Comparison of ENCODE assay signal across 10 mouse cellular contexts in the genomic region with DNA sequence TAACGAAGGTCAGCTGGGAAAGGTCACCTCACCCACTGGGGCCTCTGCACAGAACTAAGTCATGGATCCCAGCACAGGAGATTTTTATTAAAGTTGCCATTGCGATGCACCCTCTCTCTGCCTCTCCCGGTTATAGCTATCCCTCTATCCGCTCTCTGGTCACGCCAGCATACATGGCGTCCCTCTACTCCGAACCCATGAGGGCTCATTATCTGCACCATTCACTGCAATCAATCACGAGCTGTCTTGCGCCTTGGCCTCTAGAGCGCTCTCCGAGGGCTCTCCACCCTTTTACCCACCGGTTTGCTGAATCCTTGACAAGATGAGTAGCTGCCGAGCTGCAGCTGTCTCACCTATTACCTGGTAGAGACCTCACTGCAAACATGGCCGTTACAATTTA. TPM values are rescaled to one million over a fixed set of nuclear protein-coding genes. Genes with fewer than 3 reads are reported as not detected.
DNase-seq lines count a peak whose midpoint lies in the region; ATAC-seq and TF ChIP-seq lines count a peak whose summit lies in the region.
"Had no signal": no experiment of that assay in that cellular context is flagged by ENCODE, and none has a peak within 500 bp of the region (broad histone marks: within the 10 kb centered on the region; RNA-seq: fewer than 3 reads in every experiment).

No protein-coding gene starts in this region.

- TF ChIP-seq POLR2A in cortical plate, adult 2 months (IDR thresholded peaks at IDR 0.05; ENCODE audit: extremely low read depth, insufficient read depth, low read length): no peak
- no peak for TF ChIP-seq POLR2A in lung, adult 2 months (IDR thresholded peaks at IDR 0.05; ENCODE audit: borderline replicate concordance, extremely low read depth, low read depth, low read length)

- no peaks in the 10 kb centered on the region; the same call in 1 of the 2 replicates for H3K27me3 ChIP-seq in erythroblast, embryonic 14.5 days (ENCODE audit: control insufficient read depth)
- H3K27me3 ChIP-seq in hindbrain, embryonic 15.5 days: no peaks in the 10 kb centered on the region
- no peaks in the 10 kb centered on the region for H3K27me3 ChIP-seq in midbrain, embryonic 12.5 days

- ATAC-seq in erythroblast, adult 5-6 weeks (replicated peaks; ENCODE audit: low FRiP score, poor library complexity, severe bottlenecking): no peak
- ATAC-seq in hindbrain, embryonic 15.5 days (ENCODE audit: low FRiP score, low read depth): peak; percentile 40; the same call in 1 of the 2 replicates
- no peak for ATAC-seq in midbrain, embryonic 12.5 days (ENCODE audit: low FRiP score, low read depth)
- ATAC-seq in granulocyte monocyte progenitor cell, adult 5-6 weeks (replicated peaks; ENCODE audit: poor library complexity, severe bottlenecking): no peak

- WGBS in hindbrain, embryonic 15.5 days: 39% methylated on average over 14 of the region's 14 CpGs
- WGBS in midbrain, embryonic 12.5 days: 71% methylated on average over 14 of the region's 14 CpGs
- 70% methylated on average over 14 of the region's 14 CpGs for WGBS in lung, adult 2 months

- H3K36me3 ChIP-seq in erythroblast, embryonic 14.5 days (ENCODE audit: control insufficient read depth): peaks cover 96% of the 10 kb centered on the region
- H3K36me3 ChIP-seq in hindbrain, embryonic 15.5 days: peaks cover 4% of the 10 kb centered on the region
- H3K36me3 ChIP-seq in midbrain, embryonic 12.5 days: peaks cover 12% of the 10 kb centered on the region

- peak overlapping the region; percentile 73; the same call in 1 of the 2 replicates for H3K27ac ChIP-seq in cortical plate, adult 2 months (ENCODE audit: insufficient read depth, low read length)
- peak overlapping the region; percentile 35 for H3K27ac ChIP-seq in hindbrain, embryonic 15.5 days (replicated peaks)
- peak overlapping the region; percentile 46 for H3K27ac ChIP-seq in midbrain, embryonic 12.5 days (replicated peaks)
- H3K27ac ChIP-seq: stomach, postnatal 0 days had no signal

- peaks cover 88% of the 10 kb centered on the region for H3K4me1 ChIP-seq in erythroblast, embryonic 14.5 days (ENCODE audit: control insufficient read depth)
- H3K4me1 ChIP-seq in cortical plate, adult 2 months (ENCODE audit: control insufficient read depth, insufficient read depth, low read length): peaks cover 25% of the 10 kb centered on the region
- H3K4me1 ChIP-seq in hindbrain, embryonic 15.5 days (replicated peaks): peaks cover 64% of the 10 kb centered on the region
- peaks cover 65% of the 10 kb centered on the region for H3K4me1 ChIP-seq in midbrain, embryonic 12.5 days
- H3K4me1 ChIP-seq in lung, adult 2 months (ENCODE audit: control insufficient read depth, insufficient read depth, low read length): peaks cover 17% of the 10 kb centered on the region

- no peaks in the 10 kb centered on the region for H3K9me3 ChIP-seq in erythroblast, embryonic 14.5 days (ENCODE audit: control insufficient read depth, low read length)
- H3K9me3 ChIP-seq in hindbrain, embryonic 15.5 days: no peaks in the 10 kb centered on the region
- H3K9me3 ChIP-seq in midbrain, embryonic 12.5 days: no peaks in the 10 kb centered on the region

- peak overlapping the region; percentile 13; the same call in 1 of the 2 replicates for H3K4me2 ChIP-seq in hindbrain, embryonic 15.5 days
- H3K4me2 ChIP-seq in midbrain, embryonic 12.5 days (replicated peaks): 0 out of 2 replicates have a peak overlapping the region, but pooled peaks have one; percentile 13

- H3K4me3 ChIP-seq in erythroblast, embryonic 14.5 days (replicated peaks): peak overlapping the region; percentile 89
- H3K4me3 ChIP-seq in cortical plate, adult 2 months (ENCODE audit: insufficient read depth, low read length): no peak overlapping the region
- H3K4me3 ChIP-seq in hindbrain, embryonic 15.5 days: no peak overlapping the region
- H3K4me3 ChIP-seq in midbrain, embryonic 12.5 days: no peak overlapping the region
- H3K4me3 ChIP-seq in lung, adult 2 months (replicated peaks; ENCODE audit: extremely low read depth, low read depth, low read length): no peak overlapping the region

- TF ChIP-seq CTCF in cortical plate, adult 2 months (IDR thresholded peaks at IDR 0.05; ENCODE audit: extremely low read depth, insufficient read depth, low read length): no peak
- TF ChIP-seq CTCF in lung, adult 2 months (IDR thresholded peaks at IDR 0.05; ENCODE audit: insufficient read depth, low read length): no peak

- H3K9ac ChIP-seq in hindbrain, embryonic 15.5 days: no peak overlapping the region
- H3K9ac ChIP-seq in midbrain, embryonic 12.5 days (replicated peaks): 0 out of 2 replicates have a peak overlapping the region, but pooled peaks have one; percentile 20

- DNase-seq in left cerebral cortex, adult 18-20 months (ENCODE audit: low spot score in 2 of 2): no peak
- no peak for DNase-seq in lung, adult 2 months
- DNase-seq: lung, postnatal 14 days had no signal

RNA-seq across cellular contexts. Expression of a gene that starts 5.8 kb away (rescaled TPM):
- polyA plus RNA-seq in erythroblast, embryonic 14.5 days (2012): 409 and 495 TPM in 2 replicates
- 2,859 and 3,164 TPM in 2 replicates for total RNA-seq in erythroblast, adult 5-6 weeks (2015; ENCODE audit: low replicate concordance)
- total RNA-seq in erythroblast, adult 5-6 weeks (2017; ENCODE audit: low replicate concordance): 5,593 and 6,096 TPM in 2 replicates
- polyA plus RNA-seq in cortical plate, adult 2 months (2012; rRNA removed): 124 and 135 TPM in 2 replicates
- polyA plus RNA-seq in hindbrain, embryonic 15.5 days (2015; fragmentation: Nextera tagmentation; extraction: Ambion mirVana): 38.1 and 41.4 TPM in 2 replicates
- 35.4 and 36.8 TPM in 2 replicates for polyA plus RNA-seq in midbrain, embryonic 12.5 days (2016; fragmentation: Nextera tagmentation; extraction: Ambion mirVana)
- total RNA-seq in granulocyte monocyte progenitor cell, adult 5-6 weeks (2014; fragmentation: Nextera tagmentation): 1.5 and 6.2 TPM in 2 replicates
- 3.7 and 4.2 TPM in 2 replicates for total RNA-seq in granulocyte monocyte progenitor cell, adult 5-6 weeks (2017)
- total RNA-seq in left cerebral cortex, adult 18-20 months (2021): 100 to 1,000 TPM; 204 to 205 TPM
- polyA plus RNA-seq in lung, adult 2 months (2012; rRNA removed): 135 and 154 TPM in 2 replicates

RNA-seq across cellular contexts. Expression of a gene that starts 32.1 kb away (rescaled TPM):
- 0.07 and 0.09 TPM in 2 replicates for polyA plus RNA-seq in erythroblast, embryonic 14.5 days (2012)
- total RNA-seq in erythroblast, adult 5-6 weeks (2015; ENCODE audit: low replicate concordance): 36.8 and 37.3 TPM in 2 replicates
- 46.4 and 59.1 TPM in 2 replicates for total RNA-seq in erythroblast, adult 5-6 weeks (2017; ENCODE audit: low replicate concordance)
- 24.0 TPM in 2 replicates for polyA plus RNA-seq in cortical plate, adult 2 months (2012; rRNA removed)
- polyA plus RNA-seq in hindbrain, embryonic 15.5 days (2015; fragmentation: Nextera tagmentation; extraction: Ambion mirVana): 8.6 and 9.9 TPM in 2 replicates
- 17.6 and 17.9 TPM in 2 replicates for polyA plus RNA-seq in midbrain, embryonic 12.5 days (2016; fragmentation: Nextera tagmentation; extraction: Ambion mirVana)
- total RNA-seq in granulocyte monocyte progenitor cell, adult 5-6 weeks (2014; fragmentation: Nextera tagmentation): 16.4 and 19.2 TPM in 2 replicates
- total RNA-seq in granulocyte monocyte progenitor cell, adult 5-6 weeks (2017): 18.1 and 43.1 TPM in 2 replicates
- 10 to 100 TPM; 44.3 to 45.2 TPM for total RNA-seq in left cerebral cortex, adult 18-20 months (2021)
- 14.9 and 17.7 TPM in 2 replicates for polyA plus RNA-seq in lung, adult 2 months (2012; rRNA removed)
